Mouse (Mus musculus) kidney, postnatal 10 days (tissue): ENCODE measurements at regions not wholly inside any gene's neighbourhood (a gene's known extent, or its start where the extent isn't known, plus 50 kb on each side); places are given as distances from the start of the nearest gene placed in this dataset.

Experiments
- DNase-seq: peaks from one replicate; pipeline ENCODE4 v3.0.0; 2021; ENCODE audit warnings: mixed read lengths

DNA sequence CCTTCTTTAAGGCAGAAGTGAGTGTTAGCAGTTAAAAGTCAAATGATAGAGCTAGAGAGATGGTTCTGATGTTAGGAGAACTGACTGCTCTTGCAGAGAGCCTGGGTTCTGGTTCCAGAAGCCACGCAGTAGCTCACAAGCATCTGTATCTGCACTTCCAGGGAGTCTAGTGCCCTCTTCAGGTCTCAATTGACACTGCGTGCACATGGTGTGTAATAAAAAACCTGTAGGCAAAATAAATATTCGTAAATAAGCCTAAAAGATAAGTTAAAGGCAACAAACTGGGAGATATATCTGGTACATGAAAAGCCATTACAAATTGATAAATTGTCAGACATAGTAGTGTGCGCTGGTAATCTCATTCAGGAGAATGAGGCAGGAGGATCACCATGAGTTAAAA, 133.8 kb upstream of the Csf3r start:
- DNase-seq, result no peak

- no peak for DNase-seq
Measured at GRCm38 (mm10) chr4:125893139-125893538, 131.2 kb upstream of the Csf3r start.

DNA sequence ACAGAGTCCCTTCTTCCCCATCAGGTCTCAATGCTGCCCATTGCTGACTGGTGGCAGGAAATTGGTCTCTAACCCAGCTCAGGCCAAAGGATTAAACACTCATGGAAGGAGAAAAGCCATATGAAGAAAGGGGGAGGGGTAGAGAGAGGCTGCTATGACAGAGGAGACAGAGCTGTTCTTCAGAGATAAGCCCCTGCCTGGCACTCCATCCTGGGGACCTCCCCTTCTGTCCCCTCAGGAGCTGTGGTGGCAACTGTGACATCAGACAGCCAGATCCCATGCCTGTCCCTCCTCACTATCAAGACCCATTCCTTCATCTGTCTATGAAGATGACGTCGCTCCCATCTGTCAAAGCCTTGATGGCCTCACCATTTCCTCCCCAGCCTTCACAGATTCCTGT, 126.6 kb upstream of the Csf3r start:
- DNase-seq, result no peak

- DNase-seq, result no peak
Measured at GRCm38 (mm10) chr4:125898631-125899348, 125.6 kb upstream of the Csf3r start.

GRCm38 (mm10) chr4:125901546-125902276, 122.6 kb upstream of the Csf3r start:
- no peak for DNase-seq

DNA sequence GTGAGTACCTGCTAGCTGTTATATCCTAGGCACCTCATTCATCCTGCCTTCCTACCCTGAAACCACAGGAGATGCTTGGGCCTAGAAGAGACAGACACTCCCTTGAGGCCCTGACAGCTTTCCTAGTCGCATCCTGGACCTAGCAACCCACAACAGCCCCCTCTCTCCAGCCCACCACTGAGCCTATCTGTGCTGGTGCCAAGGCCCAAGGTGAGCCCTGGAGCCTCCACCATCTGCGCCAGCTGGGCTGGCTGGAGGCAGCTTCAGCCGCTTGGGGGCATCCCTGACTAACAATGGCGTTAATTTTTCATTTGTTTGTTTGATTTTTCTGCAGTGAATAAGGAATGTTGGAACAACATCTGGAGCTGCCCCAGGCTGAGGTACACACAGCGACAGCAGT, 118.1 kb upstream of the Csf3r start:
- DNase-seq, result no peak

DNA sequence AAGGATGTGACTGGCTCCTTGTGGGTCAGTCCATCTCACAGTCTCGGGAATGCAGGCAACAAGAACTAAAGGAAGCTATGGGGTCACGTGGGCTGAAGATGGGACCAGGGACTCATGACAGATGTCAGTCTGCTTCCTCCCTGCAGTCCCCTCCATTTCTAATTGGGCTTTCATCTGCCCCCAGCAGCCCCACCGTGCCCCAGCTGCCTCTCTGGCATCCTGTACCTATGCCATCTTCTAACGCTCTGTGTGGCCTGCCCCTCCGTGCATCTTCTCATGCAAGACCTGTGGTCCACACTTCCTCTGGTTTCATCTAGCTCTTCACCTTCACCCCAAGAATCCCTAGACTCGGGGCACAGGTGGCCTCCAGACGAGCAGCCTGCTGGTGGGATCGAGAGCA, 115.4 kb upstream of the Csf3r start:
- DNase-seq, result no peak

DNA sequence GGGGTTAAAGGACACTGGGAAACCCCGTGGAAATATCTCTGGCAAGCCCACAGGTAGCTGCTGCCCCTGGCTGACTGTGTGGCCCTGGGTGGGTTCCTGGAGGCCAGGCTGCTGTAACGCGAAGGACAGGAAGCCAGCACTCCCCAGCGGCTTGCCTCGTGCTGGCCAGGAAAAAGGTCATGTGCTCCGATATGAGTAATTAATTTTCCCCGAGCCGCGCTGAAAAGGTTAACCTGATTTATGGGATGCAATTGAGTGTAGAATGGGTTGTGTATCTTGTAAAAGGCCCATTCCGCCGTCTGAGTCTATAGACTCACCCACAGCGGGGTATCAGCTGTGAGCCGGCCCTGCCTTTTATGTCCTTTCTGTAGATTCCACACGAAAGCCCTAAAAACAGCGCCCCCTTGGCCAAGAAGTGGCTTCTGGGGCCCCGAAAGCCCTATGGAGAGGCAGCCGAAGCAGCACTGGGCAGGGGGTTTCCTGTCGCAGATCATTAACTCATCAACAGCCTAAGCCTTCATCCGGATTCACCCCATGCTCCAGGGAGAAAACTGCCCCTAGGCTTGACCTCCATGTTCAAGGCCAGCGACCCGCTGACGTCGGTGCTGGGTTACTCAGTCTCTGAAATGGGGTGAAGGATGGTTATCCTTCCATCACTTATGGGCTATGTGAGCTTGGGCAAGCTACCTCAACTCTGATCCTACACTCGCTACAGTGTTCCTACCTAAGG, 112.6 kb upstream of the Csf3r start:
- DNase-seq, result peak; percentile 39

- DNase-seq, result peak; percentile 69
Measured at GRCm38 (mm10) chr4:125912444-125913049, 111.8 kb upstream of the Csf3r start.

- no peak for DNase-seq
Measured at GRCm38 (mm10) chr4:125915166-125915565, 109.2 kb upstream of the Csf3r start.

DNA sequence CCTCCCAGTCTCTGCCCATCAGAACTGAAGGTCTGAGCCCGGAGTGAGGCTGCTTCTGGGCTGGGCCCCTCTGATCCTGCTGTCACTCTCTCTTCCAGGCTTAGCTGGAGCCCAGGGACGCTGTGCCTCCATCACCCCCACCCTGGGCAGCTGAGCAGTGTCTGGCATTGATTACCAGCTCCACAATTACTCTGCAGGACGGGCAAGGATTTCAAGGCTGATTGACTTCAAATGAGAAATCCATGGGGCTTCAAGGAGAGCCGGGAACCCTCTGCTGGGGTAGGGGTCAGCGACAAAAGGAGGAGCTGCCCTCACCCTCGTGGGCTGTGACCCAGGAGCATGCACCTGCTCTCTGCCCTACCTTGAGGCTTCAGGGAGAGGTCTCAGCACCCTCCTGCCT, 107.1 kb upstream of the Csf3r start:
- no peak for DNase-seq

DNA sequence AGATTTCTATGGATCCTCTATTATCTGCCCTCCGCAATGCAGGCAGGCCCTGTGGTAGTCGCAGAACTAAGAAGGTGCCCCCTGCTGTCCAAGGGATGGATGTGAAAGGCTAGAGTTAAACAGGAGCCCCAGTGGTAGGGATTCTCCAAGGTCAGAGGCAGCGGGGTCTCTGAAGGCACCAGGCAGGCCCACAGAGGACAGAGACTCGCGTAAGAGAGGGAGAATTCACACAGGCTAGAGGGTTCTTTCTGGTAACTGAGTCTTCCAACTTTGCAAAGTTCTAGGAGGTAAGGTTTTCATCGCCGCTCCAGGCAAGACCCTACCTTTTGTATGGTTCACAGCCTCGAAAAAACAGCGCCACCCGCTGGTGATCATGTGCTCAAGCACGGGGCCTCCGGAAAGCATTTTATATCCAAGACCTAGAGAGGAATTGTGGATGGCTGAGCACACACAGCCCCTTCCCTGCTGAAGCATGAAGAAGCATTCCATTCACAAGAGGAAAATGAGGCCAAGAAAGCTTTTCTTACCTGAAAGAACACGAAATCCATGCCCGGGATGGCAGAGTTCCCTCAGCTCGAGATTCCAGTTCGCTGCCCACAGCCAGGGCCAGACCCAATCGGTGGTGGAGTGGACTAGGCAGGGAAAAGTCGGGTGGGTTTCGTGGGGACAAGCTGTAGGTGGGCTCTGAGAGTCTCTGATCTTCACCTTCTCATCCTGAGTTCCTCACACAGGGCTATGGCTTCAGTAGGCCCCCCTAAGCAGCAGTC, 102.6 kb upstream of the Csf3r start:
- peak; percentile 62 for DNase-seq

DNA sequence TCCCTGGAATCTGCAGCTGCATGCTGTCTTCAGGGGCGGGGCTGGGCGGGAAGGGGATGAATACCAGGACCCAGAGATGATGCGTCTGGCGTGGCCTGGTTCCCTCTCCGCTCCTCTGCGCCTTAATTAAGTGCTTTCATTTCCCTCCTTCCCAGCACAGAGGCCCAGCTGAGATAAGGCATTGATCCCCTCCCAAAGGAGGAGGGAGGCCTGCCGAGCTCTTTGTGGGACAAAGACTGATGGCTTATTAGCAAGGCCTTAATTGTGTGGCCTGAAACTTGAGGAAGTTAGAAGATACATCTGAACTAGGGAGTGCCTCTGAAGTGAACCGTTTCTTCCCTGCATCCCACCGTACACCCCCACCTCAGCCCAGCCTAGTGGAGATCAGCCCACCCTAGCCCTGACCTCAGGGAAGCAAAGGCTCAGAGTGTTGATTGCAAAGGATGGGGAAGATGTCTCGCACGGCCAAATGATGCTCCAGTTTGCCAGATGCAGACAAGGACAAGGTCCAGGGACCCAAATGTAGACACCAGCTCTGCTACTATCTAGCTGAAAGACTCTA, 102.0 kb upstream of the Csf3r start:
- peak; percentile 23 for DNase-seq

DNA sequence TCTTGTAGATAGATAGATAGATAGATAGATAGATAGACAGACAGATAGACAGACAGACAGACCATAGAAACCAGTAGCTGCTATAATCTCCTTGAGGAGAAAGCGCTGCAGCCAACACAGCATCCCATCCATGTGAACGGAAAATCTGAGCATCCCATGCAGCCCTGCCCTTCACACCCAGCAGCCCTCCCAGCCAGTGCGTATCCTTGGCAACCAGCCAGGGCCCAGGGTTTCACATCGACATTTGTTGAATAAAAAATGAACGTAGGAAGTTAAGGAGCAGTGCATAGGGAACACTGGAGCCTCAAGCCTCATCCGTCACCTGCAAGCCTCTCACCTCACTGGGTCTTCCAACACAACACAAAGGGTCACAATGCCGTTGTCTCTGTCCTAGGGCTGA, 101.1 kb upstream of the Csf3r start:
- peak; percentile 31 for DNase-seq

- no peak for DNase-seq
Measured at GRCm38 (mm10) chr4:125928196-125928595, 96.2 kb upstream of the Csf3r start.

GRCm38 (mm10) chr4:125929122-125929772, 95.1 kb upstream of the Csf3r start:
- DNase-seq, result no peak

DNA sequence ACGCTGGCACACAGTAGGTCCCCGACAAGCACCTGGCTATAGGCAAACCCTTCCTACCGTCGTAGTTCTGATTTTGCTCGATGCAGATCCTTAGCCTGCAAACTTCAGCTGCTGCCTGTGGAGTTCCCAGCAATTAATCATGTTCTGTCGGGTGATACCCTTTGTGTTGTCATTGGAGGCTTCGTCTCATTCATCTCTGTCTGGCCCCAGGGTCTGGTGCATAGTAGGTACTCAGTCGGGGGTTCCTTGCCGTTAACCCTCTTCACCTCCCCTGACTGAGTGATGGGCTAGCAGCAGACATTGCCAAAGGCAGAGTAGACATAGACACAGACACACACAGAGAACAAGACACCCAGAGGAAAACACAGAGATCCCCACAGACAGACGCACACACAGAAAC, 93.6 kb upstream of the Csf3r start:
- DNase-seq, result no peak

DNA sequence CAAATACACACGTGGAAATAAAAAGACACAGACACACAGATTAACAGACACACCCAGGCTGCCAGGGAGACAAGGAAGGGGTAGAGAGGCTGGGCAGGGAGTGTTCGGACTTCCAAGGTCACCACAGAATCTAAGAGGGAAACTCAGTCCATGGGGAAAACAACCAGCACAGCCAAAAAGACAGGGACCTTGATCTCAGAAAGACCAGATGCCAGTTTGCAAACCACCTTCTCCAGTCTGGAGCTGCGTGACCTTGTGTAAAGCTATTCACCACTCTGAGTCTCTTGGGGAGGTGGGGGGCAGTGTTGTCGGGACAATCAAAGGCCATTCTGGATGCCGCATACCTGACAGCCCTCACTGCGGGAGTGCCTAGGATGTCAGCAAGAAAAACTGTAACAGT, 93.0 kb upstream of the Csf3r start:
- no peak for DNase-seq

DNA sequence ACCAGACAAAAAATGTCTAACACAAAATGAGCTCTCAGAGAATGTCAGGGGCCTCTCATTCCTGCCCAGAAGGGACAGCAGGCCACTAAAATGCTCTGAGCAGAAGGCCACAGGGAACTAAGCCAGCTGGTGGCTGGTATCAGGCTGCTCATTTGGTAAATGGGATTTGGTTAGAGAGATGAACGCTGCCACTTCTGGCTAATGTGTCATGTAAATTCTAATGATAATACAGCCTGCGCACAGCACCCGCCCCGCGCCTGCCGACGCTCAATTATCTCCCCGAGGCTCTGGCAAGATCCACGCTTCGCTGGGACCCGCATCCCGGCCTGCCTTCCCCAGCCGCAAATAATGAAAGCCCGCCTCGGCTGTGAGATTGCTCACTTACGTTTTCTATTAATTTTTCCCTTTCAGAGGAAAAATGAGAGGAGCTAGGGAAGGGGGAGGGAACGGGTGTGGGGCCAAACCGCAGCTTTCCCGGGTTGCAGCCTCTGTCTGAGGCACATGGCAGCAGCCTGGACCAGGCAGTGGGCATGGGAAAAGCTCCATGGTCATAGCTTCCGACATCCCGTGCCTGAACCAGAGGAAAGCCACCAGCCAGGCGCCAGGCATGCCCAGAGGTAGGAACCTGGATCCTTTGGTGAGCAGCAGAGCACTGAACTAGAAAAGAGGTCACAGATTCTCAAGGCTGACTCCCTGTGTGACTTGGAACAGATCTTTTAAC, 92.2 kb upstream of the Csf3r start:
- no peak for DNase-seq

GRCm38 (mm10) chr4:125936357-125936756, 88.0 kb upstream of the Csf3r start:
- DNase-seq, result no peak

GRCm38 (mm10) chr4:125938186-125938585, 86.2 kb upstream of the Csf3r start:
- no peak for DNase-seq
